Mouse (Mus musculus): ENCODE data around the gene Gm13271.
"Not testable (repeated sequence)": the region's sequence is repeated elsewhere in the genome, so short reads cannot be mapped to it uniquely, and the experiment has no call there.

The Gm13271 gene

DNA sequence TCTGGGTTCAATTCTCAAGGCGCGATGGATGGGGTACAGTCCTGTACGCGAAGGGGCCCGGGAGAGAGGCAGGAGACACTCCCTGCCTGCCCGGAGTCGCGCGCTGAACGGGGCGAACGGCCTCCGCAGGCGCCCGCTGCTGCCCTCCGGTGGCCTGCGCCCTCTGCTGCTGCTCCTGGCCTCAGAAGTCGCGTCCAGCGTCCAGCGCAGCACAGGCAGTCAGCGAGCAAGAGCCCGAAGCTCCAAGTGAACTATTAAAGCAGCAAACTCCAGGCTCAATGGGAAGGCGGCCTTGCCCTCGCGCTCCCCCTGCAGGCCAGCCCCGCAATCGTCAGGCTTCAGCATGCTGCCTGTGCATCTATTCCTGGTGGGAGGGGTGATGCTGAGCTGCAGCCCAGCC lies 5.8 kb downstream of the Gm13271 start:
- peak; percentile 56 for DNase-seq (ENCODE audit: low spot score)

DNA sequence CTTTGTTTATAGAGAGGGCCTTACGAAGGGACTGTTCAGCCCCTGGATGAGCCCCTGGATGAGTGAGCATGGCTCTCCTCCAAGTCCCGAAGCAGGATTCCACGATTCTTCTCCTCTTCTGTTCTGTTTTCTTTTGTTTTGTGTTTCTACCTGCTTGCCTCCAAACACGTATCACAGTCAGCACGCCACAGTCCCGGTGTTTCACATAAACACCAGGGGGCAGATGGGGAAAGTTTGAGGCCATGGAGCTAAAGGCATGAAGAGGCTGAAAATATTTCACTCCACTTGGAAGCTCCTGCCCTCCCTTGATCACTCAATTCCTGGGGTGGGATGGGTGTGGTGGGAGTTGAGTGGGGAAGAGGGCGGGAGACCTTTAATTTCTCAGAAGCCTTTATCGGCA lies 7.1 kb downstream of the Gm13271 start:
- peak; percentile 83 for DNase-seq (ENCODE audit: low spot score)

DNA sequence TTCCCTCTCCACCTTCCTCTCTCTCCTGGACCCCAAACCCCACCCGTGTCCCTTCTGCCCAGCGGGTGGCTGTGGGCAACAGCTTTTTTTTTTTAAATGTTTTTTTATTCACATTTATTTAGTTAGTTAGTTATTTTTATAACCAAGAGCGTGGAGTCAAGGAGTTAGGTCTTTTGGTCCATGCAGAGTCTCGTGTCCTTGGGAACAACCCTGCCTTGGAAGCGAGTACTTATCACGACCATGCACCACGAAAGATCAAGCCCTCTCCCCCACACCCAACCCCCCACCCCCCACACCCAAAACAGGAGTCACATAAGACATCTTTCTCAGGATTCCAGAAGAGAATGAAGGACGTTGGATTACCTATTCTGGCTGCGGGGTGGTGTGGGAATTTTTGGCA lies 7.7 kb downstream of the Gm13271 start:
- DNase-seq (ENCODE audit: low spot score), result not testable (repeated sequence)

GRCm38 (mm10) chr4:88763384-88764018 lies 8.8 kb downstream of the Gm13271 start:
- DNase-seq (ENCODE audit: low spot score), result not testable (repeated sequence)

DNA sequence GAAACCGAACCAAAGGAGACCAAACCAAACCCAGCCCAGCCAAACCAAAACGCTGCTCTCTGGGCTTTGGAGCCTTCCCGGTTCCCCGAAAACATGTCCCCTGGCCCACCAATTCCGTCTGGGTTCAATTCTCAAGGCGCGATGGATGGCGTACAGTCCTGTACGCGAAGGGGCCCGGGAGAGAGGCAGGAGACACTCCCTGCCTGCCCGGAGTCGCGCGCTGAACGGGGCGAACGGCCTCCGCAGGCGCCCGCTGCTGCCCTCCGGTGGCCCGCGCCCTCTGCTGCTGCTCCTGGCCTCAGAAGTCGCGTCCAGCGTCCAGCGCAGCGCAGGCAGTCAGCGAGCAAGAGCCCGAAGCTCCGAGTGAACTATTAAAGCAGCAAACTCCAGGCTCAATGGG lies 18.9 kb downstream of the Gm13271 start, which contains the start of gene Gm13290:
Gene Gm13290, plus strand, starts transcription at position 301 of the 400 bp plus-strand sequence.
- DNase-seq (ENCODE audit: low spot score), result not testable (repeated sequence)

GRCm38 (mm10) chr4:88776622-88777021 lies 22.0 kb downstream of the Gm13271 start, which contains the start of gene Gm13289:
Gm13289 (plus strand) TSS chr4:88776922.
- not testable (repeated sequence) for DNase-seq (ENCODE audit: low spot score)

GRCm38 (mm10) chr4:88779550-88779949 lies 24.9 kb downstream of the Gm13271 start, which contains the start of gene Gm13272:
Gm13272 (plus strand) TSS chr4:88779850.
- not testable (repeated sequence) for DNase-seq (ENCODE audit: low spot score)

DNA sequence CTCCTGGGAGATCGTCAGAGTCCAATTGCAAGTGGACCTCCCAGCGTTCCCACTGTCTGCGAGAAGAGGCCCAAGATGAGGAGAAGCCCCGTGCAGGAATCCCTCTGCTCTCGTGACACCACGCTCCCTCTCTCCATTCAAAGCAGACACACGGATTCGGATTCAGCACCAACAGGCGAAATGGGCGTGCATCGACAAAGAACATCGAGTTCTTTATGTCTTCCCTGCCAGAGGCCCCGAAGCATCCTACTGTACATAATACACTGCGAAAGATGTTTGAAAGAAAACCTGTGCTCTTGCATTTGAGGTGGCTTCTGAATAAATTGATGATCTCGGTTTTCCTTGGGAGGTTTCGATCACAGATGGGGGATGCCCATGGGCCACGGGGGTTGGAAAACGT lies 25.7 kb downstream of the Gm13271 start:
- DNase-seq (ENCODE audit: low spot score), result not testable (repeated sequence)

- DNase-seq (ENCODE audit: low spot score), result not testable (repeated sequence)
Measured at GRCm38 (mm10) chr4:88781831-88782230, 27.2 kb downstream of the Gm13271 start, which contains the start of gene Ifnz. Ifnz (plus strand) TSS chr4:88782131.

GRCm38 (mm10) chr4:88782335-88782734 lies 27.7 kb downstream of the Gm13271 start:
- DNase-seq (ENCODE audit: low spot score), result not testable (repeated sequence)

DNA sequence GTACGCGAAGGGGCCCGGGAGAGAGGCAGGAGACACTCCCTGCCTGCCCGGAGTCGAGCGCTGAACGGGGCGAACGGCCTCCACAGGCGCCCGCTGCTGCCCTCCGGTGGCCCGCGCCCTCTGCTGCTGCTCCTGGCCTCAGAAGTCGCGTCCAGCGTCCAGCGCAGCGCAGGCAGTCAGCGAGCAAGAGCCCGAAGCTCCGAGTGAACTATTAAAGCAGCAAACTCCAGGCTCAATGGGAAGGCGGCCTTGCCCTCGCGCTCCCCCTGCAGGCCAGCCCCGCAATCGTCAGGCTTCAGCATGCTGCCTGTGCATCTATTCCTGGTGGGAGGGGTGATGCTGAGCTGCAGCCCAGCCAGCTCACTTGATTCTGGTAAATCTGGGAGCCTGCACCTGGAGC lies 30.7 kb downstream of the Gm13271 start, which contains the start of gene Gm13276:
Gene Gm13276, plus strand, starts transcription at position 301 of the 400 bp plus-strand sequence.
- DNase-seq (ENCODE audit: low spot score), result not testable (repeated sequence)

- peak; percentile 67 for DNase-seq (ENCODE audit: low spot score)
Measured at GRCm38 (mm10) chr4:88788402-88788801, 33.7 kb downstream of the Gm13271 start, which contains the start of gene Gm13277. Gm13277 (plus strand) TSS chr4:88788632.

- not testable (repeated sequence) for DNase-seq (ENCODE audit: low spot score)
Measured at GRCm38 (mm10) chr4:88791250-88791649, 36.6 kb downstream of the Gm13271 start, which contains the start of gene Gm13278. Gm13278 (plus strand) TSS chr4:88791550.

DNA sequence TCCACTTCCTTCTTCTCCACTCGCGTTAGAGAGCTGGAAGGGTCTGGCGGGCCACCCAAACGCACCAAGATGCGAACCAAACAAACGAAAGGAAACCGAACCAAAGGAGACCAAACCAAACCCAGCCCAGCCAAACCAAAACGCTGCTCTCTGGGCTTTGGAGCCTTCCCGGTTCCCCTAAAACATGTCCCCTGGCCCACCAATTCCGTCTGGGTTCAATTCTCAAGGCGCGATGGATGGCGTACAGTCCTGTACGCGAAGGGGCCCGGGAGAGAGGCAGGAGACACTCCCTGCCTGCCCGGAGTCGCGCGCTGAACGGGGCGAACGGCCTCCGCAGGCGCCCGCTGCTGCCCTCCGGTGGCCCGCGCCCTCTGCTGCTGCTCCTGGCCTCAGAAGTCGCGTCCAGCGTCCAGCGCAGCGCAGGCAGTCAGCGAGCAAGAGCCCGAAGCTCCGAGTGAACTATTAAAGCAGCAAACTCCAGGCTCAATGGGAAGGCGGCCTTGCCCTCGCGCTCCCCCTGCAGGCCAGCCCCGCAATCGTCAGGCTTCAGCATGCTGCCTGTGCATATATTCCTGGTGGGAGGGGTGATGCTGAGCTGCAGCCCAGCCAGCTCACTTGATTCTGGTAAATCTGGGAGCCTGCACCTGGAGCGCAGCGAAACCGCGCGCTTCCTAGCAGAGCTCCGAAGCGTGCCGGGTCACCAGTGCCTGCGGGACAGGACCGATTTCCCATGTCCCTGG lies 39.4 kb downstream of the Gm13271 start, which contains the start of gene Gm13275:
Gene Gm13275, plus strand, starts transcription at position 552 of the 740 bp plus-strand sequence.
- DNase-seq (ENCODE audit: low spot score), result peak; percentile 72

- DNase-seq (ENCODE audit: low spot score), result not testable (repeated sequence)
Measured at GRCm38 (mm10) chr4:88797097-88797496, 42.4 kb downstream of the Gm13271 start, which contains the start of gene Gm13279. Gm13279 (plus strand) TSS chr4:88797397.

GRCm38 (mm10) chr4:88799365-88799764 lies 44.7 kb downstream of the Gm13271 start, which contains the start of gene Gm13285:
Gm13285 (plus strand) TSS chr4:88799665.
- not testable (repeated sequence) for DNase-seq (ENCODE audit: low spot score)

DNA sequence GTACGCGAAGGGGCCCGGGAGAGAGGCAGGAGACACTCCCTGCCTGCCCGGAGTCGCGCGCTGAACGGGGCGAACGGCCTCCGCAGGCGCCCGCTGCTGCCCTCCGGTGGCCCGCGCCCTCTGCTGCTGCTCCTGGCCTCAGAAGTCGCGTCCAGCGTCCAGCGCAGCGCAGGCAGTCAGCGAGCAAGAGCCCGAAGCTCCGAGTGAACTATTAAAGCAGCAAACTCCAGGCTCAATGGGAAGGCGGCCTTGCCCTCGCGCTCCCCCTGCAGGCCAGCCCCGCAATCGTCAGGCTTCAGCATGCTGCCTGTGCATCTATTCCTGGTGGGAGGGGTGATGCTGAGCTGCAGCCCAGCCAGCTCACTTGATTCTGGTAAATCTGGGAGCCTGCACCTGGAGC lies 48.3 kb downstream of the Gm13271 start, which contains the start of gene Gm13287:
Gene Gm13287, plus strand, starts transcription at position 301 of the 400 bp plus-strand sequence.
- DNase-seq (ENCODE audit: low spot score), result not testable (repeated sequence)

Data from layer of hippocampus, adult 11-12 months (tissue).